Mouse (Mus musculus) CH12.LX (cell line): Measurements from ENCODE around the gene Nmd3.

ENCODE experiments used
- BHLHE40 ChIP-seq: IDR thresholded peaks from 2 replicates; pipeline ENCODE4 v1.6.1; 2011; ENCODE audit warnings: mild to moderate bottlenecking, low read depth, low read length, improper control_type of control experiment
- CHD1 ChIP-seq: IDR thresholded peaks from 2 replicates; pipeline ENCODE4 v1.6.1; 2012; ENCODE audit warnings: low read depth, low read length, improper control_type of control experiment, inconsistent platforms
- CTCF ChIP-seq, 2 experiments: IDR thresholded peaks in 1 of 2; conservative IDR thresholded peaks in 1 of 2; 2 replicates each; pipeline ENCODE4 v1.5.1; 2011 to 2012; ENCODE audit warnings: low read depth in 2 of 2, low read length in 2 of 2, improper control_type of control experiment in 1 of 2, inconsistent platforms in 1 of 2, mild to moderate bottlenecking in 1 of 2, moderate library complexity in 1 of 2
- EP300 ChIP-seq: IDR thresholded peaks from 2 replicates; pipeline ENCODE4 v1.6.1; 2011; ENCODE audit warnings: low read length, improper control_type of control experiment
- MAX ChIP-seq: IDR thresholded peaks from 2 replicates; pipeline ENCODE4 v1.6.1; 2011; ENCODE audit warnings: low read length, improper control_type of control experiment
- MEF2A ChIP-seq: IDR thresholded peaks from 2 replicates; pipeline ENCODE4 v1.6.1; 2014; ENCODE audit warnings: low read depth, mild to moderate bottlenecking, inconsistent platforms, low read length, improper control_type of control experiment, borderline replicate concordance
- MXI1 ChIP-seq: IDR thresholded peaks from 2 replicates; pipeline ENCODE4 v1.6.1; 2011; ENCODE audit warnings: mild to moderate bottlenecking, low read depth, low read length, improper control_type of control experiment
- NELFE ChIP-seq: IDR thresholded peaks from 2 replicates; pipeline ENCODE4 v1.6.1; 2011; ENCODE audit warnings: low read depth, low read length, improper control_type of control experiment
- POLR2A ChIP-seq: IDR thresholded peaks from 2 replicates; pipeline ENCODE4 v1.6.1; 2011; ENCODE audit warnings: low read depth, mild to moderate bottlenecking, improper control_type of control experiment, low read length
- RAD21 ChIP-seq: IDR thresholded peaks from 2 replicates; pipeline ENCODE4 v1.6.1; 2011; ENCODE audit warnings: low read depth, mild to moderate bottlenecking, low read length, improper control_type of control experiment, moderate library complexity
- TBP ChIP-seq: conservative IDR thresholded peaks from 2 replicates; pipeline ENCODE4 v1.6.1; 2011; ENCODE audit warnings: low read depth, low read length, improper control_type of control experiment
- TCF12 ChIP-seq: IDR thresholded peaks from 2 replicates; pipeline ENCODE4 v1.6.1; 2014; ENCODE audit warnings: low read depth, mild to moderate bottlenecking, inconsistent platforms, low read length, improper control_type of control experiment

DNA sequence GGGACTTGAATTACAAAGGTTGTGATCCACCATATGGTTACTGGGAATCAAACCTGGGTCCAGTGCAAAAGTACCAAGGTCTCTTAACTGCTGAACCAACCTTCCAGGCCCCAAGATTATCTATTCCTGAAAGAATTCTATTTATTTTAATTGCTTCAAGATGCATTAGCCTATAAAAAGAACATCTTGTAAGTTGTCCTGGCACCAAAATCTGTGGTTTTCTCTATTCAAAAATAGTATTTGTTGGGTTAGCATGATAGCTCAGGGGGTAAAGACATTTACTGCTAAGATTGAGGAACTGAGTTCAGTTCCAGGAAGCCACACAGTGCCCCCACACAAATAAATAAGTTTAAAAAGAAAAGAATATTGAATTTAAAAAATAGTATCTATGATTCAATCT is 19.4 kb upstream of the Nmd3 start:
- no peak for TF ChIP-seq MXI1
- TF ChIP-seq CTCF (conservative IDR thresholded peaks at IDR 0.05 in 1 of 2, IDR thresholded peaks at IDR 0.05 in 1 of 2; ENCODE audit: low read depth in 2 of 2, low read length in 2 of 2) = no peak
- TF ChIP-seq POLR2A = no peak
- TF ChIP-seq RAD21 = no peak
- TF ChIP-seq TCF12 = no peak
- TF ChIP-seq MAX = no peak
- TF ChIP-seq MEF2A = no peak
- no peak for TF ChIP-seq EP300
- TF ChIP-seq BHLHE40 = no peak
- TF ChIP-seq TBP = no peak
- TF ChIP-seq CHD1 = no peak
- TF ChIP-seq NELFE = no peak
